Mouse (Mus musculus) liver, embryonic 14.5 days (tissue): ENCODE data around the gene Aoc2. TPM values are rescaled to one million over a fixed set of nuclear protein-coding genes. Genes with fewer than 3 reads are reported as not detected.

Experiments used
- ATAC-seq: fragments of 200-750 bp; cut with Nextera tagmentation; 2 replicates; pipeline ENCODE4 v1.8.0; 2017; ENCODE audit warnings: moderate number of reproducible peaks, mild to moderate bottlenecking, moderate library complexity; ENCODE audit not compliant: insufficient read depth
- DNase-seq, 3 experiments: peaks; one replicate each; pipeline ENCODE4 v3.0.0-alpha.2; 2012 to 2013; ENCODE audit warnings: low read depth in 3 of 3, low spot score in 3 of 3
- H3K27ac ChIP-seq: fragments of 300-500 bp; sonication (generic); 2 replicates; pipeline ENCODE4 v1.5.1; 2014; ENCODE audit warnings: moderate library complexity, mild to moderate bottlenecking, control low read depth, inconsistent platforms
- H3K27me3 ChIP-seq: fragments of 300-500 bp; sonication (generic); 2 replicates; pipeline ENCODE4 v1.6.1; 2014; ENCODE audit warnings: mild to moderate bottlenecking, low read length, moderate library complexity; ENCODE audit not compliant: control insufficient read depth, insufficient read depth
- H3K36me3 ChIP-seq: fragments of 300-500 bp; sonication (generic); replicated peaks from 2 replicates; pipeline ENCODE4 v1.6.1; 2014; ENCODE audit warnings: low read depth; ENCODE audit not compliant: control insufficient read depth, insufficient read depth
- H3K4me1 ChIP-seq, 2 experiments: fragments of 200-500 bp in 1 of 2; fragments of 300-500 bp in 1 of 2; sonication (generic) in 1 of 2; replicated peaks; 2 replicates each; pipeline ENCODE4 v1.6.1; 2012 to 2014; ENCODE audit warnings: antibody characterized with exemption in 1 of 2, inconsistent platforms in 1 of 2, low read length in 1 of 2; ENCODE audit not compliant: control insufficient read depth in 2 of 2, insufficient read depth in 2 of 2
- H3K4me2 ChIP-seq: fragments of 300-500 bp; sonication (generic); 2 replicates; pipeline ENCODE4 v1.6.1; 2014; ENCODE audit warnings: low read depth, mild to moderate bottlenecking, control low read depth, moderate library complexity
- H3K4me3 ChIP-seq, 2 experiments: fragments of 200-500 bp in 1 of 2; fragments of 300-500 bp in 1 of 2; sonication (generic) in 1 of 2; 2 replicates each; pipeline ENCODE4 v1.5.1; 2012 to 2014; ENCODE audit warnings: low read depth in 2 of 2, low read length in 2 of 2, mild to moderate bottlenecking in 2 of 2, control low read depth in 1 of 2, inconsistent platforms in 1 of 2, moderate library complexity in 1 of 2; ENCODE audit not compliant: insufficient read depth in 1 of 2
- H3K9ac ChIP-seq: fragments of 300-500 bp; sonication (generic); replicated peaks from 2 replicates; pipeline ENCODE4 v1.6.1; 2014; ENCODE audit warnings: mild to moderate bottlenecking, control low read depth, moderate library complexity
- H3K9me3 ChIP-seq: fragments of 300-500 bp; sonication (generic); 2 replicates; pipeline ENCODE4 v1.6.1; 2016; ENCODE audit warnings: low read length, mixed read lengths; ENCODE audit not compliant: control insufficient read depth
- CTCF ChIP-seq: IDR thresholded peaks from 2 replicates; pipeline ENCODE4 v1.5.1; 2016; ENCODE audit warnings: antibody characterized with exemption, low read depth, control low read depth
- EP300 ChIP-seq: IDR thresholded peaks from 2 replicates; pipeline ENCODE4 v1.6.1; 2016; ENCODE audit warnings: antibody characterized with exemption, low read depth
- WGBS: fragments of 180-500 bp; shearing (Covaris S2); extraction: QIAGEN DNeasy Blood & Tissue Kit; methylation state at CpG from one replicate; pipeline ENCODE4 v1.1.7; 2014; ENCODE audit not compliant: insufficient replicate concordance; 5-methylcytosine and 5-hydroxymethylcytosine counted together
- polyA plus RNA-seq, 2 experiments: library from polyadenylated mRNA; depleted of rRNA in 1 of 2; stranded (reverse) in 1 of 2; unstranded in 1 of 2; fragments of >200 nt; fragmentation: Nextera tagmentation in 1 of 2; extraction: Ambion mirVana in 1 of 2; gene quantifications; 2 replicates each; pipeline versions ENCODE4 v1.2.1 to v1.2.3; 2012 to 2014

Gene Aoc2
- polyA plus RNA-seq, 2 experiments: 1.0 to 4.7 TPM

DNA sequence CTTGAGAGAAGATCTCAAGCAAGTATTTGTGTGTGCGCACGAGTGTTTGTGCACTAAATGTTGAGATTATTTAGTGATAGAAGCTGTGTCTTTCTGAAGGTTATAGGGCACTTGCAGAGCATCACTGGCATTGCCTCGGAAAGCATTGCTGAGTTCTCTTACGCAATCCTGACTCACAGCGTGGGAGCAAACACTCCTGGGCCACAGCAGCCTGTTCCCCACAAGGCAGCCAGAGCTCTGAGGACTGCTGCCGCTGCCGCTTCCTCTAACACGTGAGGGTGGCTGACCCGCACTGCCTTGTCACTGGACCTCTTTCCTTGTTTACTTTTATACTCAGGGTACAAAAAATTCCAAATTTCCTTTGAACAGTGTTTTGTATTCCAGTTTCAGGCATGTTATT, 37.6 kb upstream of the Aoc2 start:
- Histone ChIP-seq H3K27me3 (no peaks in the 10 kb centered on the region), H3K4me1 (no peaks in the 10 kb centered on the region), H3K36me3 (peaks cover 46% of the 10 kb centered on the region), H3K27ac (no peak overlapping the region), H3K4me2 (no peak overlapping the region), H3K9me3 (no peaks in the 10 kb centered on the region), H3K9ac (no peak overlapping the region), H3K4me3 (no peak overlapping the region)
- TF ChIP-seq CTCF (no peak), EP300 (no peak)
- 69% methylated on average over 9 of the region's 9 CpGs for WGBS
- DNase-seq (peak in 1 of 3 experiments; percentile 25), ATAC-seq (no peak)

DNA sequence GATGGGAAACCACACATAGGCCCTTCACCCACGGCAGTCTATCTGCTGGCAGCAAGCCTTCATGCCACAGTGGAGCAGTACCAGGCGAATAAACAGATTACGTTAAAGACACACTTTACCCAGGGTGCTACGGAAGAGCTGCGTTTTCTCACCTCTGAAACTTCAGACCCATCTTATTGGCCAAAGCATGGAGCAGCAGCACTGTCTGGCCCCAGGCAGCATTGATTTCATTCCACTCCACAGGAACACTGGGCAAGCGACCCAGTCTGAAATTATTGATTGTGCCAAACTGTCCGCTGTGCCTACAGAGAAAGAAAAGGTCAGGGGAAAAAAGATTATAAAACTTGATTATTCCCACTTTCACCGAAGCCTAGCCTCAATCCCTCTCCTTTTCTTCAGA, 33.6 kb upstream of the Aoc2 start:
- no peak overlapping the region for H3K27ac ChIP-seq
- ATAC-seq (no peak), DNase-seq (no peak)
- H3K36me3 ChIP-seq: peaks cover 79% of the 10 kb centered on the region
- H3K9me3 ChIP-seq: no peaks in the 10 kb centered on the region
- H3K9ac ChIP-seq: no peak overlapping the region
- TF ChIP-seq EP300: no peak
- TF ChIP-seq CTCF: no peak
- WGBS: 83% methylated on average over 8 of the region's 8 CpGs
- no peaks in the 10 kb centered on the region for H3K4me1 ChIP-seq
- H3K4me3 ChIP-seq: no peak overlapping the region
- H3K27me3 ChIP-seq: no peaks in the 10 kb centered on the region
- H3K4me2 ChIP-seq: no peak overlapping the region

DNA sequence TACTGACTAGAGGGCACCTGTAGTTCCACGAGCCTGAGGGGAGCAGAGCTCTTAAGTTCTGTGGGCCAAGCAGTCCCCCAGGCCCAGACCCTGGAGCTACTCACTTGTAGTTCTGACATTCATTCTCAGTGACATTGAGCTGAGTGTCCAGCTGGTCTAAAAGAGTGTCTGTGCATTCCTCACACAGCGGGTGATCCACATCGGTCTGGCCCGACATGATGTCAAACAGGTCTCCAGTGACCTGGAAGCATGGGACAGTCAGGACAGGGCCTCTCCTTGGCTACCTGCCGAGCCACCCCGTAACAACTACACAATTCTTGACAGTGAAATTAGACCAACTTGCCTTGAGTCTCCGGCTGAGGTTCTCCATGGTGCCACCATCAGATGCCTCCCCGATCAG, 29.7 kb upstream of the Aoc2 start:
- Histone ChIP-seq H3K9ac (no peak overlapping the region), H3K27me3 (no peaks in the 10 kb centered on the region), H3K9me3 (no peaks in the 10 kb centered on the region), H3K27ac (no peak overlapping the region), H3K4me2 (no peak overlapping the region), H3K36me3 (peaks cover 88% of the 10 kb centered on the region), H3K4me1 (peaks cover under 1% of the 10 kb centered on the region in 2 experiments; a peak in 2 of 4 replicates), H3K4me3 (no peak overlapping the region)
- DNase-seq (no peak), ATAC-seq (no peak)
- 96% methylated on average over 8 of the region's 8 CpGs for WGBS
- TF ChIP-seq CTCF: no peak
- no peak for TF ChIP-seq EP300

DNA sequence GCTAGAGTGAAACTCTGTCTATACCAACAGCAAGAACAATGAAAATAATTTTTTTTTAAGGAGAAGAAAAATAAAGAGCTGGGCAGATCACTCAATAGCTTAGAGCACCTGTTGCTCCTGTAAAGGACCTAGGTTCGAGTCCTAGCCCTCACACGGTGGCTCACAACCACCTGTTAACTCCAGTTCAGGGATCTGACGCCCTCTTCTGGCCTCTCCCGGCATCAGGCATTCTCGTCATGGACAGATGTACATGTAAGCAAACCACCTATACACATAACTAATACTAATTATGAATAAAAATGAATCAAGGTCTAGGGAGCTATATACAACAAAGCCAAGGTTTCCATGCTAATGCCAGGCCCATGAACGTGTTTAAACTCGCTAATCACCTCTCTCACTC, 24.0 kb upstream of the Aoc2 start:
- H3K27me3 ChIP-seq: no peaks in the 10 kb centered on the region
- ATAC-seq (no peak), DNase-seq (peak in 2 of 3 experiments; percentile 25 to 45)
- no peak overlapping the region for H3K27ac ChIP-seq
- peak overlapping the region; percentile 94 for H3K9ac ChIP-seq
- WGBS: 56% methylated on average over 7 of the region's 7 CpGs
- H3K4me2 ChIP-seq: peak overlapping the region; percentile 73
- peak overlapping the region; percentile 72 to 90 for H3K4me3 ChIP-seq
- peaks cover 12 to 16% of the 10 kb centered on the region in 2 experiments for H3K4me1 ChIP-seq
- no peaks in the 10 kb centered on the region for H3K9me3 ChIP-seq
- peaks cover 39% of the 10 kb centered on the region for H3K36me3 ChIP-seq
- TF ChIP-seq EP300: no peak
- TF ChIP-seq CTCF: peak; percentile 78

DNA sequence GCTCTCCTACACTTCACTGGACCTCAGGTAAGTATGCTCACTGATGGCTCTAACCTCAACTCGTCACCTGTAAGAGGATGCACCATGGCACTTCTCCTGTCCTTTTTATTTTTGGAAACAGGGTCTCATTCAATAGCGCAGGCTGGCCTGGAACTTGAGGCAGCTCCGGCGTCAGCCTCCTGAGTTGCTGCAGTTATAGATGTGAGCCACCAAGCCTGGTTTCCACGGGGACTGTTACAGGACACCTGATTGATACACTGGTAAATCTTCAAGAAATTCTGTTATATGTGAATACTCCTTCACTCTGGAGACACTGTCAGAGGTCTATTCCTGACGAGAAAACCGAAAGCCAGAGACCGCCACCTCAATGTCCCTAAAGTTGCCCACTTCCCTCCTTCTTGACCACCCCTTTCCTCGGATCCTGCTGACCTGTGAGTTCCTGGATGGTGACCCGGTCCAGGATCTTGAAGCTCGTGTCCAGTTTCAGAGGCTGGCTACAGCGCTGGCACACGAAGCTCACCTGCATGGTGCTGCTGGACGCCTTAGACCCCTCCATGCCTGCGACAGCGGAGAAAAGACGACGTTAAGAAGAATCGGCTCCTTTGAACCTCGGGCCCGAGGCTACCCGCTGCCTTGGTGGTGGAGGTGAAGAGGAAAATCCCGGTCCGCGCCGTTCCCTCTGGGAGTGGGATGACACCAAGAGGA, 23.4 kb upstream of the Aoc2 start:
- H3K4me3 ChIP-seq: peak overlapping the region; percentile 72 to 90
- peak overlapping the region; percentile 73 for H3K4me2 ChIP-seq
- peaks cover 35% of the 10 kb centered on the region for H3K36me3 ChIP-seq
- H3K9me3 ChIP-seq: no peaks in the 10 kb centered on the region
- DNase-seq (no peak), ATAC-seq (peak; percentile 60)
- TF ChIP-seq CTCF (no peak), EP300 (no peak)
- peak overlapping the region; percentile 56 for H3K27ac ChIP-seq
- 8% methylated on average over 26 of the region's 26 CpGs for WGBS
- H3K9ac ChIP-seq: peak overlapping the region; percentile 94
- no peaks in the 10 kb centered on the region for H3K27me3 ChIP-seq
- peaks cover 12 to 16% of the 10 kb centered on the region in 2 experiments for H3K4me1 ChIP-seq
